Mouse (Mus musculus): ENCODE measurements around the gene Sult2b1. TPM values are rescaled to one million over a fixed set of nuclear protein-coding genes. Genes with fewer than 3 reads are reported as not detected.
A peak's percentile ranks its signal among the peaks of the same experiment; 100 is the strongest.

Sult2b1 gene
- polyA plus RNA-seq, 1 experiment = 19.3 TPM

DNA sequence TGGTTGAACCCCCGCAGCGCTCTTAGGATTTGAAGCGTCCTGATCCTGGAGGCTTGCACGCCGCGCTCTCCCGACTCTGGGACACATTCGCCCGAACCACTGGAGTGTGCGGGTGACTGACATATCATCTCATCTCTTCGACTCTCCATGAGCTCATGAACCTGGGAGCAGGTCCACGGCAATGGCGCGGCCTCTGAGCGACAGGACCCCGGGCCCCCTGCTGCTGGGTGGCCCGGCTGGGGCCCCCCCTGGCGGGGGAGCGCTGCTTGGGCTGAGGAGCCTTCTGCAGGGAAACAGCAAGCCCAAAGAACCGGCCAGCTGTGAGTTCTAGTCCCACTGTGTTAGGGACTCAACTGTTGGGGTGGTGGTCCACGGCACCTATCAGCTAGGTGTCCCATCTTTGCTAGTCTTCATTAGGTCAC is 79.0 kb downstream of the Sult2b1 start:
- WGBS = under 1% methylated on average over 21 of the region's 21 CpGs
- TF ChIP-seq CTCF (IDR thresholded peaks at IDR 0.05; ENCODE audit: insufficient read depth, low read length) (no peak), POLR2A (IDR thresholded peaks at IDR 0.05; ENCODE audit: borderline replicate concordance, extremely low read depth, low read depth, low read length) (no peak)
- Histone ChIP-seq H3K4me1 (ENCODE audit: control insufficient read depth, insufficient read depth, low read length) (peaks cover 14% of the 10 kb centered on the region), H3K4me3 (replicated peaks; ENCODE audit: extremely low read depth, low read depth, low read length) (peak overlapping the region; percentile 82)
- no peak for DNase-seq

DNA sequence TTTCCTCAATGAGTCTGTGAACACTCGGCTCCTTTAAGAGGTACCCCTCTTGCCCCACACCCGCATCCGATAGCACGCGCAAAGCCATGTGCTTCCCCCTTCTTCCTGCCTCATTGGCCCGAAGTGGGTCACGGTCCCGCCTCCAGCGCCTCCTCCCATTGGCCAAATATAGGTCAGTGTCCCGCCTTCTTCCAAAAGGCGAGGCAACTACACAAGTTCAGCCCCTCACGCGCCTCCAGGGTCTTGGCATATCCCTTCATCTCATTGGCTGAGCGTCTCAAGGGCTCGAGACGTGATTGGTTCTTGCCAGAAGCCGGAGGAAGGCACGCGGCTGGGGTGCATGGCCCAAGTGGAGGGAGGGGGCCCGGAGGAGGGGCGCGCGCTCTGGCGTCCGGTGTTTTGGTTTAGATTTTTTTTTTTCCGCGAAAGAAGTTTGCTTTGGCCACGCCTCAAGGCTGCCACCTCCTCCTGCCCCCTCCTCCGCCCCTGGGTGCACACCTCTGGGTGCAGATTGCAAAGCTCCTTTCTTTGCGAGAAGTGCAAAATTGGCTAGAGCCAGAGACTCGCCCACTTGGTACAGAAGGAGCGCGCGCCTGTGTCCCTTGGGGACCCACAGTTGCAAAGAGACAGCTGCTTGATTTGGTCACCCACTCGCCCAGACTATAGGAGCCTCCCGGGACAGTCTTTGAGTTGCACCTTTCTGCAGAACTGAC is 79.6 kb downstream of the Sult2b1 start, which contains the start of gene Dbp:
TSS of gene Dbp (plus strand) at position 359 of the 713 bp plus-strand sequence.
- peak; percentile 98 for DNase-seq
- peak within 1 kb of the TSS; percentile 82 for H3K4me3 ChIP-seq (replicated peaks; ENCODE audit: extremely low read depth, low read depth, low read length)
- H3K4me1 ChIP-seq (ENCODE audit: control insufficient read depth, insufficient read depth, low read length) = peaks cover 14% of the 10 kb centered on the region
- under 1% methylated on average over 36 of the region's 36 CpGs for WGBS
- TF ChIP-seq CTCF (IDR thresholded peaks at IDR 0.05; ENCODE audit: insufficient read depth, low read length) (no peak), POLR2A (IDR thresholded peaks at IDR 0.05; ENCODE audit: borderline replicate concordance, extremely low read depth, low read depth, low read length) (peak; percentile 85; the same call in 1 of the 2 replicates)

DNA sequence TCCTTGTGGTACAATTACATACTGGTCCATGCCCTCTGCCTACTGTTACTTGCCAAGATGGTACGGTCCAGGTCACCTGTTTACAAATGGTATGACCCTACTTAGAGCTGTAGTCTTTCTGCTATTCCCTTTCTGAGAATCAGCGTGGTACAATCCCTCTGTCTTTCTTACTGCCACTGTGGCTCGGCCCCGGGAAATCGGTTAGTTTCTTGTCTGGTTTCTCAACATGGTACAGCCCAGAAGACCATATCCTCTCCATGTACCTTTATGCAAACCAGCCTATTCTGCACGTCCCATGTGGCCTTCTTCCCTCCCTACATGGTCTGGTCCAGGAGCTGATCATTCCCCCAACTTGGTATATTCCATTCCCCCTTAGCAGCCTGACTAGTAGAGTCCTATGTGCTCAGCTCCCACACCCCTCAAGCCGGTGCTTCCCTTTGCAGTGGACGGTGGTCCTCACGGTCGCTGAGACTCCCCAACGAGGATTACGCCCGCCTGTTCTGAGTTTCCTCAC is 80.4 kb downstream of the Sult2b1 start:
- TF ChIP-seq CTCF (IDR thresholded peaks at IDR 0.05; ENCODE audit: insufficient read depth, low read length) = no peak
- TF ChIP-seq POLR2A (IDR thresholded peaks at IDR 0.05; ENCODE audit: borderline replicate concordance, extremely low read depth, low read depth, low read length) = peak; percentile 95; the same call in 1 of the 2 replicates
- Histone ChIP-seq H3K4me3 (replicated peaks; ENCODE audit: extremely low read depth, low read depth, low read length) (peak overlapping the region; percentile 74), H3K4me1 (ENCODE audit: control insufficient read depth, insufficient read depth, low read length) (peaks cover 12% of the 10 kb centered on the region)
- no peak for DNase-seq
- 1% methylated on average over 13 of the region's 13 CpGs for WGBS

DNA sequence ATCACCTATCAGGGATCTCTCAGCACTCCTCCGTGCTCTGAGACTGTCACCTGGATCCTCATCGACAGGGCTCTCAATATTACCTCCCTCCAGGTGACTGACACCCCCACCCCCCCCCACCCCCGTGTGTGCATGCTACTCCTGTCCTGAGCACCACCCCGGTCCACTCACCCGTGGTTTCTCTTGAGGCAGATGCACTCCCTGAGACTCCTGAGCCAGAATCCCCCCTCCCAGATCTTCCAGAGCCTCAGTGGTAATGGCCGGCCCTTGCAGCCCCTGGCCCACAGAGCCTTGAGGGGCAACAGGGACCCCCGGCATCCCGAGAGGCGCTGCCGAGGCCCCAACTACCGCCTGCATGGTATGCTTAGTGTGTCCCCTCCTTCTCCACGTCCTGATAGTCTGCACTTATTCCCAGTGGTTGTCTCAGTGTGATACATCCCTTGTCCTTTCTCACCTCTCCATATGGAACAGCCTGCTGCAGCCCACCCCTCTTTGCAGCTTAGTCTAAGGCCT is 80.9 kb downstream of the Sult2b1 start:
- 43% methylated on average over 12 of the region's 12 CpGs for WGBS
- Histone ChIP-seq H3K4me3 (replicated peaks; ENCODE audit: extremely low read depth, low read depth, low read length) (peak overlapping the region; percentile 74), H3K4me1 (ENCODE audit: control insufficient read depth, insufficient read depth, low read length) (peaks cover 11% of the 10 kb centered on the region)
- DNase-seq = no peak
- no peak for TF ChIP-seq CTCF (IDR thresholded peaks at IDR 0.05; ENCODE audit: insufficient read depth, low read length)
- TF ChIP-seq POLR2A (IDR thresholded peaks at IDR 0.05; ENCODE audit: borderline replicate concordance, extremely low read depth, low read depth, low read length) = no peak

DNA sequence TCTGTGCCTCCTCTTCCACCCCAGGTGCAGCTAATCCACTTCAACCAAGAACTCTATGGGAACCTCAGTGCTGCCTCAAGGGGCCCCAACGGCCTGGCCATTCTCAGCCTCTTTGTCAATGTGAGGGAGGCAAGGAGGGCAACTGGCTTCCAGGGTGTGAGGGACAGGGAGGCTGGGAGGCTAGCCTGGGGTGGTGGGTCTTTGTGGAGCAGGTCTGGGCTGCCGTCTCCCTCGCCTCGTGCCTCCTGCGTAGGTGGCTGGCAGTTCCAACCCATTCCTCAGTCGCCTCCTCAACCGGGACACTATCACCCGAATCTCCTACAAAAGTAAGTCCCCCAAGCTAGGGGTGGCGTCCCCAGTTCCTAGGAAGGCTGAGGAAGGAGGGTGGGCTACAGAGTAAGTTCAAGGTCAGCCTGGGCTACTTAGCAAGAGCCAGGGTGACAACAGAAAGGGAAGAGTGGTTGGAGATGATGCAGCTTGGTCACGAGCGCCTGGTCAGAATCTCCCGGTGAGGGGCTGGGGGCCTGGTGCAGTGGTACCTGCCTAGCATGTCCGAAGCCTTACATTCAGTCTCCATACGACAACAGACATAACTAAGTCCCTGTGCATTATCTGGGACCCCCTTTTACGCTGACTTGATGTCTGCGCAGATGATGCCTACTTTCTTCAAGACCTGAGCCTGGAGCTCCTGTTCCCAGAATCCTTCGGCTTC is 81.5 kb downstream of the Sult2b1 start:
- 85% methylated on average over 17 of the region's 17 CpGs for WGBS
- TF ChIP-seq CTCF (IDR thresholded peaks at IDR 0.05; ENCODE audit: insufficient read depth, low read length) = no peak
- TF ChIP-seq POLR2A (IDR thresholded peaks at IDR 0.05; ENCODE audit: borderline replicate concordance, extremely low read depth, low read depth, low read length) = no peak
- no peak overlapping the region for H3K4me3 ChIP-seq (replicated peaks; ENCODE audit: extremely low read depth, low read depth, low read length)
- H3K4me1 ChIP-seq (ENCODE audit: control insufficient read depth, insufficient read depth, low read length) = peaks cover 5% of the 10 kb centered on the region
- no peak for DNase-seq

DNA sequence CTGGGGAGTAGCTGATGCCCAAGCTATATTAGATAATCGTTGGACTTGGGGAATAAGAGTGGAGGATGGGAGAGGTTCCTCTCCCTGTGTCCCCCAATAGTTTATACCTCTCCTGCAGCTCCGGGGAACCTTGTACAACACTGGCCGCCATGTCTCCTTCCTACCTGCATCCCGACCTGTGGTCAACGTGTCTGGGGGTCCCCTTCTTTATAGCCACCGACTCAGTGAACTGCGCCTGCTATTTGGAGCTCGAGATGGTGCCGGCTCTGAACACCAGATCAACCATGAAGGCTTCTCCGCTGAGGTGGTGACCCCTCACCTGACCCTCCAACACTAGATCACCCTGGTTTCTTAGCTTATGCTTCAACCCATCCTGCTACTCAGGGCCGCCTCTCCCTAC is 82.2 kb downstream of the Sult2b1 start:
- Histone ChIP-seq H3K4me3 (replicated peaks; ENCODE audit: extremely low read depth, low read depth, low read length) (no peak overlapping the region), H3K4me1 (ENCODE audit: control insufficient read depth, insufficient read depth, low read length) (peaks cover 3% of the 10 kb centered on the region; the same call in 1 of the 2 replicates)
- 89% methylated on average over 11 of the region's 11 CpGs for WGBS
- TF ChIP-seq CTCF (IDR thresholded peaks at IDR 0.05; ENCODE audit: insufficient read depth, low read length) (no peak), POLR2A (IDR thresholded peaks at IDR 0.05; ENCODE audit: borderline replicate concordance, extremely low read depth, low read depth, low read length) (no peak)
- no peak for DNase-seq

DNA sequence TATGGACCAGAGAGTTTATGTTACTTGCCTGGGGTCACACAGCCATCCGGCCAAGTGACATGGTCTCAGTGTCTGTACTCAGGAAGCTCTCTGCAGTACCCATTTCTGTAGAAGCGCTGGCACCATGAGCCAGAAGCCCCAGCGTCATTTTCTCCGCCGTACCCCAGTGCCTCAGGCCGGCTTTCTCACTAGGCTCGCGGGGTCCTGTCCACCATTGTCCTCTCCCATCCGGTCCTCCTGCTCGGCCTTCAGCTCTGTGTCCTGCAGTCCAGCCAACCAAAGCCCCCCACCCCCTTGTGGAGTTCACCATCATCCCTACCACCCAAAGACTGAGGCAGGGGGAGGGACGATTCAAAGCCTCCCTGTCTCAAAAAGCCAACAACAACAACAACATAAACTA is 82.9 kb downstream of the Sult2b1 start:
- WGBS = 87% methylated on average over 11 of the region's 11 CpGs
- TF ChIP-seq POLR2A (IDR thresholded peaks at IDR 0.05; ENCODE audit: borderline replicate concordance, extremely low read depth, low read depth, low read length) (no peak), CTCF (IDR thresholded peaks at IDR 0.05; ENCODE audit: insufficient read depth, low read length) (no peak)
- DNase-seq = no peak
- H3K4me3 ChIP-seq (replicated peaks; ENCODE audit: extremely low read depth, low read depth, low read length) = no peak overlapping the region
- no peaks in the 10 kb centered on the region; the same call in 1 of the 2 replicates for H3K4me1 ChIP-seq (ENCODE audit: control insufficient read depth, insufficient read depth, low read length)

DNA sequence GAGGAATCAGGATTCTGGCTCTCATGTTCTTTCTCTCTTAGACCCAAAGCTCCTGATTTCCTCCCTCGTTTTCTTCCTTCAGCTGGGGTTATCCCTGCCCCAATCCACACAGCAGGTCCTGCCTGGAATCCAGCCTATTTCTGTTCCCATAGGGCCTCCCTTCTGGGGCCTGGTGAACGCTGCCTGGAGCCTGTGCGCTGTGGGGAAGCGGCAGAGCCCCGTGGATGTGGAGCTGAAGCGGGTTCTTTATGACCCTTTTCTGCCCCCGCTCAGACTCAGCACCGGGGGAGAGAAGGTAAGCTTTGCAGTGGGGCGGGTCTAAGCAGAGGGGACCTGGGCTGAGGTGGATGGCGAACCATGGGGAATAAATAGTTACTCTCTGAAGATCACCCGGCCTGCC is 83.4 kb downstream of the Sult2b1 start:
- WGBS = 34% methylated on average over 11 of the region's 11 CpGs

DNA sequence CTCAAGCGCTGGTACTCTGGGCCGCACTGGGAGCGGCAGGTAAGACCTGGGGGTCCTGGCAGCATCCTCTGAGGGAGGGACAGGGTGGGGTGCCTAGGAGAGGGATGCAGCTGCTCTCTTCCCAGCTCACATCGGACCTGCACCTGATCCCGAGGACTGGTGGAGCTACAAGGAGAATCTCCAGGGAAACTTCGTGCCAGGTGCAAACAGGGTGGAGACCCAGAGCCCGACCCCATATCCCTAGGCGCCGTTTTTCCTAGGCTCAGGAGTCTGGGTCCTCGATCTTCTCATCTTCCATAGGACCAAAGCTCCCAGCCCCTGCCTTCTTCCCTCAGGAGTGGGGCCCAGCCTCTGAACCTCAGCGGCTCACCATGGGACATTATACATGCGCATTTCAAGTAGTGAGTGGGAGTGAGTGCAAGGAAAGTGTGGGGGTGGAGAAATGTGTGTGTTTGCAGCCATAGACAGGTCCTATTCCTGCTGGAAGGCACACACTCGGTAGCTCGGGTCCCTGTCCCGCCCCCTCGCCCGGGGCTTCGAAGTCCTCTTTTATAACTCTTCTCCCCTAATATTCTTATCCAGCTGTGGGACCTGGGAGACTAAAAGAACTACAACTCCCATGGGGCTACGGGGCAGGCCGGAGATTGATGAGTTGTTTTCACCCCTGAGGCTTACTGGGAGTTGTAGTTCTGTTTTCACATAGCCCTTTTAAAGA is 84.0 kb downstream of the Sult2b1 start:
- H3K4me3 ChIP-seq (replicated peaks; ENCODE audit: extremely low read depth, low read depth, low read length) = no peak overlapping the region
- WGBS = 2% methylated on average over 20 of the region's 20 CpGs
- H3K4me1 ChIP-seq (ENCODE audit: control insufficient read depth, insufficient read depth, low read length) = no peaks in the 10 kb centered on the region; the same call in 1 of the 2 replicates
- TF ChIP-seq CTCF (IDR thresholded peaks at IDR 0.05; ENCODE audit: insufficient read depth, low read length) = no peak
- no peak for TF ChIP-seq POLR2A (IDR thresholded peaks at IDR 0.05; ENCODE audit: borderline replicate concordance, extremely low read depth, low read depth, low read length)
- DNase-seq = peak; percentile 65

More for the DNA sequence above, 83.4 kb downstream of the Sult2b1 start:
- DNase-seq = no peak
- Histone ChIP-seq H3K4me3 (replicated peaks; ENCODE audit: extremely low read depth, low read depth, low read length) (no peak overlapping the region), H3K4me1 (ENCODE audit: control insufficient read depth, insufficient read depth, low read length) (no peaks in the 10 kb centered on the region; the same call in 1 of the 2 replicates)
- TF ChIP-seq POLR2A (IDR thresholded peaks at IDR 0.05; ENCODE audit: borderline replicate concordance, extremely low read depth, low read depth, low read length) (no peak), CTCF (IDR thresholded peaks at IDR 0.05; ENCODE audit: insufficient read depth, low read length) (no peak)
